Mouse (Mus musculus) macrophage (primary cell): Measurements from ENCODE around the gene Esx1. TPM values are rescaled to one million over a fixed set of nuclear protein-coding genes. Genes with fewer than 3 reads are reported as not detected.

Experiments
- H3K27ac ChIP-seq: fragments of 350-480 bp; formaldehyde crosslinking; 2 replicates; pipeline ENCODE4 v1.9.0; 2021
- H3K36me3 ChIP-seq: fragments of 350-480 bp; formaldehyde crosslinking; 2 replicates; pipeline ENCODE4 v1.9.0; 2021; ENCODE audit errors: inconsistent target
- H3K4me3 ChIP-seq: fragments of 350-480 bp; formaldehyde crosslinking; 2 replicates; pipeline ENCODE4 v1.9.0; 2021; ENCODE audit errors: inconsistent target
- H3K79me2 ChIP-seq: fragments of 350-480 bp; formaldehyde crosslinking; 2 replicates; pipeline ENCODE4 v1.9.0; 2021; ENCODE audit errors: inconsistent target
- WGBS: methylation state at CpG from one replicate; pipeline ENCODE4 v1.1.7; 2026; ENCODE audit warnings: inconsistent platforms; ENCODE audit not compliant: missing documents; 5-methylcytosine and 5-hydroxymethylcytosine counted together
- polyA plus RNA-seq: library from polyadenylated mRNA; stranded (reverse); fragments of 250-400 nt; gene quantifications from 3 replicates; pipeline ENCODE4 v1.2.4, GENCODE M21; 2018; ENCODE audit warnings: inconsistent platforms

Esx1 gene
- polyA plus RNA-seq, 1 experiment from 2014 or later, result not detected

DNA sequence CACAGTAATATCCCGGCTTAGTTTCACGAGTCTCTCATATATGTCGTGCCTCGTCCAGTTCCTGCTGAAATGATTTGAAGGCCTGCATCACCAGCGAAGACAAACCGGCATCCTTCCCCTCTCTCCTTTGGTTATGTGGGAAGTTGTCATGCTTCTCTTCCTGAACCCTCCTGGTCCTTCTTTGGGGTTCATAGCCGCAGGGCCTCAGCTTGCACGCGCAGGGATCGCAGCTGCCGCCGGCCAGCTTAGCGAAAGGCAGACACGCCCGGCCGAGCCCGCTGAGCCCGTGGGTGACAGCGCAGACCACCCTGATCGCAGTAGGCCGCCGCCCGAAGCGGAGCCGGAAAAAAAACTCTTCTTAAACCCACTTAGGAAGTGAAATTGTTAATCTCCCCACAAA is 17.4 kb downstream of the Esx1 start:
- WGBS, result 27% methylated on average over 25 of the region's 25 CpGs
- Histone ChIP-seq H3K27ac (no peak overlapping the region), H3K4me3 (no peak overlapping the region), H3K36me3 (no peaks in the 10 kb centered on the region), H3K79me2 (no peaks in the 10 kb centered on the region)

Other genes starting within 250 kb of the Esx1 start
- gene H2bfm, start 194.8 kb downstream of the Esx1 start, polyA plus RNA-seq, result not detected in 3 replicates
- gene Tmsb15b2, start 146.6 kb downstream of the Esx1 start, polyA plus RNA-seq, result not detected in 3 replicates
- 0.33 to 0.49 TPM (median 0.36 TPM) in 3 replicates for gene Tmsb15l, start 145.2 kb downstream of the Esx1 start, polyA plus RNA-seq
- gene Tmsb15b1, start 145.2 kb downstream of the Esx1 start, polyA plus RNA-seq, result not detected in 3 replicates
- gene Zcchc18, start 128.9 kb downstream of the Esx1 start, polyA plus RNA-seq, result not detected in 3 replicates
- 2.3 to 3.0 TPM (median 2.7 TPM) in 3 replicates for gene Slc25a53, start 83.8 kb downstream of the Esx1 start, polyA plus RNA-seq
- gene Fam199x, start 72.5 kb downstream of the Esx1 start, polyA plus RNA-seq, result 2.3 to 3.2 TPM (median 2.4 TPM) in 3 replicates